Mouse (Mus musculus): ENCODE data around the gene Prkd1.

Gene Prkd1

GRCm38 (mm10) chr12:50352404-50352803 is 296.5 kb downstream of the Prkd1 start:
- DNase-seq (ENCODE audit: low spot score): no peak

- no peak for DNase-seq (ENCODE audit: low spot score)
Measured at GRCm38 (mm10) chr12:50333182-50333581, 315.7 kb downstream of the Prkd1 start.

DNA sequence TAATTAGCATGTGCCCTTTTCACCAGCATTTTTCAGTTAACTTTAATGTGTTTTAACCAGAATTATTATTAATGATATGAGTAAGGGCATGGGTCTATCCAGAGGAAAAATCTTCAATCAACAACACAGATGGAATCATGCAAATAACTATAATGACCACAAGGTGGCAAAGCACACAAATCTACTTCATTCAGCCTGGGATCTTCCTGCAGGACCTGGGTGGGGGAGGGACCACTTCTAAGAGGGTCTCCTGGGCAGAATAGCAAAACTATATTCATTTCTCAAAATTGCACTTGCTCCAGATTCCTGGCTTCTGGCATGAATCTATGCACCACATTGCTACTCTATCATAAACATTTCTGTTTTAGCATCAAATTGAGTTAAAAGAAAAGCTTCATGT is 334.3 kb downstream of the Prkd1 start:
- no peak for DNase-seq (ENCODE audit: low spot score)

DNA sequence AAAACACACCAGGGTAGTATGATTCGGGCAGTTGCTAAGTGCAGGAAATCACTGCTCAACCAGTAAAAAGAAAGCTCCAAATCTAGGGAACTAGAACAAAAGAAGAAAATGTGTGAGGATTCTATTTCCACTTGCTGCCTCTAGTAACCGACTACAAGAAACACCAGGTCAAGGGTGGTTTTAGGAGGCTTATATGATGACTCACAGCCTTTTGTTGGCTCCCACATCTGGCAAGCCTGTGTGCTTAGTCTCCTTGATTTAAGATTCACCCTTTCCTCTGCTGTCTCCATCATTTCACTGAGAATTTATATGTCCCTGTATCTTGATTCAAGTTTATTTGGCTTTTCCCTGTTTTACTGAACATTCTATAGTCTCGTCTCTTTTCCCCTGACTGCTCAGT is 339.6 kb downstream of the Prkd1 start:
- no peak for DNase-seq (ENCODE audit: low spot score)

- no peak for DNase-seq (ENCODE audit: low spot score)
Measured at GRCm38 (mm10) chr12:50301334-50301733, 347.6 kb downstream of the Prkd1 start.

DNA sequence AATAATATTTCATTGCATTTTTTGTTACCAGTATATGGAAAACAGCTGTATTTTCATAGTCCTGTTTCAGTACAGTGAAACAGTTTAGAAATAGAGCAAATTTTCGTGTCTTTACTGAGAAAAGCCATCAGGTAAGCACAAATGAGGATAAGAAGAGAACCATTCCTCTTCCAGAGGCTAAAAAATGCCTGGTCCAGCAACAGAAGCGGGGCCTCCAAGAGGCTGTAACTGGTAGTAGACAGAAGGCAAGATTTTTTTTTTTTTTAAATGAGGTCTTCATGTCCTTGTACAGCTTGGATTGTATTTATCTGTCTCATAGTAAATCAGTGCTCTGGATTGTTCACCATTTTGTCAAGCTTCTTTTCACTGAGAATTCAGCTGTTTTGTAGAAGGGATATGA is 352.8 kb downstream of the Prkd1 start:
- DNase-seq (ENCODE audit: low spot score): no peak

DNA sequence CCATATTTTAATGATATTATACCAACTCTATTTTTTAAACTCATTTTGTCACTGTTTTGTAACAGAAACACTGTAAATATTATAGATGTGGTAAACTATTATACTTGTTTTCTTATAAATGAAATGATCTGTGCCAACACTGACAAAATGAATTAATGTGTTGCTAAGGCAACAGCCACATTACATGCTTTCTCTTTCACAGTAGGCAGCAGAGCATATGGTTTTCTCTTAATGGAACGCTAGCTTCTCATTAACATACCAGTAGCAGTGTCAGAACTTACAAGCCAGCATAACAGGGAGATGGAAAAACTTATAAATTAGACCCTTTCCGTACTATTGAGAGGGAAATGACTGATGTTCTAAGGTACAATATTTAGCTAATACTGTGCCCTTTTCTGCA is 353.3 kb downstream of the Prkd1 start:
- no peak for DNase-seq (ENCODE audit: low spot score)

GRCm38 (mm10) chr12:50292834-50293233 is 356.1 kb downstream of the Prkd1 start:
- DNase-seq (ENCODE audit: low spot score): no peak

Data from testis, postnatal 10 days (tissue).